Mouse (Mus musculus) limb, embryonic 14.5 days (tissue): ENCODE measurements around the gene Olfr1393. TPM values are rescaled to one million over a fixed set of nuclear protein-coding genes. Genes with fewer than 3 reads are reported as not detected.
"Not testable (repeated sequence)": the region's sequence is repeated elsewhere in the genome, so short reads cannot be mapped to it uniquely, and the experiment has no call there.

Experiments
- ATAC-seq: fragments of 200-750 bp; cut with Nextera tagmentation; 2 replicates; pipeline ENCODE4 v1.8.0; 2017; ENCODE audit warnings: low read depth, moderate number of reproducible peaks, moderate TSS enrichment; ENCODE audit not compliant: low FRiP score
- DNase-seq: peaks from one replicate; pipeline ENCODE4 v3.0.0-alpha.2; 2015; ENCODE audit warnings: low spot score
- H3K27ac ChIP-seq: fragments of 300-500 bp; sonication (generic); replicated peaks from 2 replicates; pipeline ENCODE4 v1.5.1; 2014; ENCODE audit warnings: low read depth, mild to moderate bottlenecking, low read length, moderate library complexity, mixed read lengths
- H3K27me3 ChIP-seq: fragments of 300-500 bp; sonication (generic); 2 replicates; pipeline ENCODE4 v1.6.1; 2014; ENCODE audit warnings: low read length, mixed read lengths; ENCODE audit not compliant: control insufficient read depth, insufficient read depth
- H3K36me3 ChIP-seq: fragments of 300-500 bp; sonication (generic); 2 replicates; pipeline ENCODE4 v1.6.1; 2014; ENCODE audit warnings: mild to moderate bottlenecking, low read length, moderate library complexity, mixed read lengths; ENCODE audit not compliant: control insufficient read depth, insufficient read depth
- H3K4me1 ChIP-seq: fragments of 300-500 bp; sonication (generic); 2 replicates; pipeline ENCODE4 v1.6.1; 2014; ENCODE audit warnings: antibody characterized with exemption, low read length, mixed read lengths; ENCODE audit not compliant: control insufficient read depth, insufficient read depth
- H3K4me2 ChIP-seq: fragments of 300-500 bp; sonication (generic); replicated peaks from 2 replicates; pipeline ENCODE4 v1.6.1; 2014; ENCODE audit warnings: low read depth, mild to moderate bottlenecking, low read length, moderate library complexity; ENCODE audit not compliant: severe bottlenecking
- H3K4me3 ChIP-seq: fragments of 300-500 bp; sonication (generic); replicated peaks from 2 replicates; pipeline ENCODE4 v1.5.1; 2014; ENCODE audit warnings: low read length
- H3K9ac ChIP-seq: fragments of 300-500 bp; sonication (generic); 2 replicates; pipeline ENCODE4 v1.6.1; 2014; ENCODE audit warnings: mild to moderate bottlenecking, low read depth, low read length, moderate library complexity; ENCODE audit not compliant: severe bottlenecking
- H3K9me3 ChIP-seq: fragments of 300-500 bp; sonication (generic); 2 replicates; pipeline ENCODE4 v1.6.1; 2016; ENCODE audit warnings: low read length; ENCODE audit not compliant: control insufficient read depth
- POLR2A ChIP-seq: fragments of 200-500 bp; IDR thresholded peaks from 2 replicates; pipeline ENCODE4 v1.8.0; 2012; ENCODE audit warnings: inconsistent platforms, mild to moderate bottlenecking, moderate library complexity, borderline replicate concordance; ENCODE audit not compliant: insufficient read depth, insufficient read length; ENCODE audit errors: extremely low read depth
- WGBS: fragments of 180-500 bp; shearing (Covaris S2); extraction: QIAGEN DNeasy Blood & Tissue Kit; methylation state at CpG from one replicate; pipeline ENCODE4 v1.1.7; 2014; 5-methylcytosine and 5-hydroxymethylcytosine counted together
- polyA plus RNA-seq, 2 experiments: library from polyadenylated mRNA; depleted of rRNA in 1 of 2; stranded (reverse) in 1 of 2; unstranded in 1 of 2; fragments of >200 nt; fragmentation: Nextera tagmentation in 1 of 2; extraction: Ambion mirVana in 1 of 2; gene quantifications; 2 replicates each; pipeline versions ENCODE4 v1.2.1 to v1.2.3; 2012 to 2014

Gene Olfr1393
- polyA plus RNA-seq, 2 experiments = 0.09 TPM; not detected in 1

GRCm38 (mm10) chr11:49273834-49274519 lies 4.1 kb upstream of the Olfr1393 start:
- DNase-seq (no peak), ATAC-seq (no peak)
- Histone ChIP-seq H3K4me1 (no peaks in the 10 kb centered on the region), H3K27ac (no peak overlapping the region), H3K27me3 (no peaks in the 10 kb centered on the region), H3K9me3 (no peaks in the 10 kb centered on the region), H3K4me3 (no peak overlapping the region), H3K9ac (no peak overlapping the region), H3K4me2 (no peak overlapping the region), H3K36me3 (no peaks in the 10 kb centered on the region)
- TF ChIP-seq POLR2A = no peak
- WGBS = 63% methylated on average over 11 of the region's 11 CpGs

DNA sequence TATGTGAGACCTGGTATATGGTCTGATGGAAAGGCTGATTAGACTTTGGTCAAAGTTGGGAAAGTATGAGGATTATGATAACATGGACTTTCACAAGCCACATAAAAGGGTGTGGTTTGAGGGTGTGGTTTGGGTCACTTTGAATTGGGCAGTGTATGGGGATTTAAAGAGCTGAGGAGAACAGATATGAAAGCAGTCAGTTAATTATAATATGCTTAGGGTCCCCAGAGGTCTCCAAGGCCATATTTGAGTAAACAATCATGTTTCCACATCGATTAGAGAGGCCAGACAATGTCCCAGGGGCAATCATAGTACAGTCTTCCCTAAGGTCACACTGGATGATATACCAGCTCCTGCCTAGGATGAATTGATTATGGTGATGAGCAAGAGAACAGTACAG lies 6.9 kb downstream of the Olfr1393 start, which contains the start of gene Olfr1392:
Olfr1392 (plus strand) TSS at position 301 of the 400 bp plus-strand sequence.
- H3K9me3 ChIP-seq, H3K27me3 ChIP-seq, H3K36me3 ChIP-seq, ATAC-seq, H3K4me3 ChIP-seq, DNase-seq, H3K4me1 ChIP-seq, H3K4me2 ChIP-seq, H3K9ac ChIP-seq, H3K27ac ChIP-seq: not testable (repeated sequence)
- WGBS = 53% methylated on average over 1 of the region's 1 CpGs

- Histone ChIP-seq H3K27ac (no peak overlapping the region), H3K4me1 (no peaks in the 10 kb centered on the region), H3K4me3 (no peak overlapping the region), H3K9ac (no peak overlapping the region), H3K4me2 (no peak overlapping the region), H3K9me3 (no peaks in the 10 kb centered on the region), H3K36me3 (no peaks in the 10 kb centered on the region), H3K27me3 (no peaks in the 10 kb centered on the region)
- no peak for DNase-seq
- no peak for TF ChIP-seq POLR2A
- no peak for ATAC-seq
- WGBS = 74% methylated on average over 2 of the region's 2 CpGs
Measured at GRCm38 (mm10) chr11:49287251-49287650, 9.1 kb downstream of the Olfr1393 start.

- Histone ChIP-seq H3K4me2 (no peak overlapping the region), H3K4me1 (no peaks in the 10 kb centered on the region), H3K36me3 (no peaks in the 10 kb centered on the region), H3K9me3 (no peaks in the 10 kb centered on the region), H3K9ac (no peak overlapping the region), H3K27ac (no peak overlapping the region), H3K4me3 (no peak overlapping the region), H3K27me3 (no peaks in the 10 kb centered on the region)
- 79% methylated on average over 3 of the region's 3 CpGs for WGBS
- DNase-seq = no peak
- TF ChIP-seq POLR2A = no peak
- ATAC-seq = no peak
Measured at GRCm38 (mm10) chr11:49292777-49293176, 14.7 kb downstream of the Olfr1393 start.

DNA sequence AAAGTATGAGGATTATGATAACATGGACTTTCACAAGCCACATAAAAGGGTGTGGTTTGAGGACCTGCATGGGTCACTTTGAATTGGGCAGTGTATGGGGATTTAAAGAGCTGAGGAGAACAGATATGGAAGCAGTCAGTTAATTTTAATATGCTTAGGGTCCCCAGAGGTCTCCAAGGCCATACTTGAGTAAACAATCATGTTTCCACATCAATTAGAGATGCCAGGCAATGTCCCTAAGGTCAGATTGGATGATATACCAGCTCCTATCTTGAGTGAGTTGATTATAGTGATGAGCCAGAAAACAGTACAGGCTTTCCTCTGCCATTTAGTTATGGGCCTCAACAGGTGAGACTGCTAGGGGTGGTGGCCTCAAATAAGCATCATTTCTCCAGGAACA lies 26.3 kb downstream of the Olfr1393 start, which contains the start of gene Olfr10:
Olfr10 (plus strand) TSS at position 301 of the 400 bp plus-strand sequence.
- DNase-seq (no peak), ATAC-seq (no peak)
- TF ChIP-seq POLR2A = no peak
- no peak within 1 kb of the TSS for H3K27ac ChIP-seq
- H3K9me3 ChIP-seq = no peaks in the 10 kb centered on the region
- H3K9ac ChIP-seq = no peak within 1 kb of the TSS
- H3K27me3 ChIP-seq = no peaks in the 10 kb centered on the region
- no peak within 1 kb of the TSS for H3K4me2 ChIP-seq
- H3K4me3 ChIP-seq = no peak within 1 kb of the TSS
- H3K4me1 ChIP-seq = no peaks in the 10 kb centered on the region
- H3K36me3 ChIP-seq = no peaks in the 10 kb centered on the region

- H3K9me3 ChIP-seq, H3K4me1 ChIP-seq, H3K4me2 ChIP-seq, H3K9ac ChIP-seq, DNase-seq, ATAC-seq, H3K36me3 ChIP-seq, H3K27ac ChIP-seq, H3K4me3 ChIP-seq, H3K27me3 ChIP-seq: not testable (repeated sequence)
- WGBS = 85% methylated on average over 5 of the region's 5 CpGs
Measured at GRCm38 (mm10) chr11:49308547-49308946, 30.4 kb downstream of the Olfr1393 start.
